Mouse (Mus musculus) G1E (cell line): Measurements from ENCODE around the gene Mybpc3. TPM values are rescaled to one million over a fixed set of nuclear protein-coding genes. Genes with fewer than 3 reads are reported as not detected.

Experiments used
- ATAC-seq: 2 replicates; pipeline ENCODE4 v1.8.0; 2016; ENCODE audit warnings: mild to moderate bottlenecking; ENCODE audit not compliant: insufficient number of reproducible peaks, poor library complexity, low FRiP score, severe bottlenecking; ENCODE audit errors: extremely low read depth
- DNase-seq: peaks from one replicate; pipeline ENCODE4 v3.0.0; 2012; ENCODE audit warnings: low spot score
- H3K27me3 ChIP-seq: 2 replicates; pipeline ENCODE4 v1.6.1; 2012; ENCODE audit warnings: mild to moderate bottlenecking, low read length, inconsistent platforms; ENCODE audit not compliant: insufficient read depth
- H3K36me3 ChIP-seq: replicated peaks from 2 replicates; pipeline ENCODE3; 2012; ENCODE audit warnings: mild to moderate bottlenecking, inconsistent platforms
- H3K4me1 ChIP-seq: 2 replicates; pipeline ENCODE4 v1.6.1; 2012; ENCODE audit warnings: low read depth, low read length, inconsistent platforms, mixed read lengths; ENCODE audit not compliant: insufficient read depth
- H3K4me3 ChIP-seq: 2 replicates; pipeline ENCODE4 v1.5.1; 2012; ENCODE audit warnings: low read depth, mild to moderate bottlenecking, inconsistent platforms, low read length, moderate library complexity, mixed read lengths
- H3K9me3 ChIP-seq: replicated peaks from 2 replicates; pipeline ENCODE4 v1.6.1; 2012; ENCODE audit warnings: inconsistent platforms
- CTCF ChIP-seq: IDR thresholded peaks from 2 replicates; pipeline ENCODE4 v1.5.1; 2012; ENCODE audit warnings: low read depth, low read length, inconsistent platforms, mixed read lengths
- GATA1 ChIP-seq: IDR thresholded peaks from 2 replicates; pipeline ENCODE4 v1.6.1; 2012; ENCODE audit warnings: borderline replicate concordance, low read length, inconsistent platforms, mixed read lengths
- GATA2 ChIP-seq: IDR thresholded peaks from 2 replicates; pipeline ENCODE4 v1.6.1; 2012; ENCODE audit warnings: low read depth, low read length, inconsistent platforms, borderline replicate concordance
- POLR2AphosphoS5 ChIP-seq: IDR thresholded peaks from 2 replicates; pipeline ENCODE4 v1.6.1; 2012; ENCODE audit warnings: low read depth, low read length, inconsistent platforms; ENCODE audit not compliant: insufficient replicate concordance
- TAL1 ChIP-seq: conservative IDR thresholded peaks from 2 replicates; pipeline ENCODE4 v1.6.1; 2012; ENCODE audit warnings: low read depth, low read length, inconsistent platforms, mixed read lengths
- polyA plus RNA-seq: library from polyadenylated mRNA; stranded (reverse); fragments of >175 nt; gene quantifications from 2 replicates; pipeline ENCODE4 v1.2.3, GENCODE M21; 2012
- total RNA-seq, 2 experiments: library from RNA; stranded (forward) in 1 of 2; stranded (reverse) in 1 of 2; fragments of 200-1000 nt in 1 of 2; fragments of >200 nt in 1 of 2; fragmentation: Nextera tagmentation in 1 of 2; gene quantifications; 2 replicates each; pipeline ENCODE4 v1.2.3; 2014 to 2017

Mybpc3 gene
- total and polyA plus RNA-seq, 3 experiments: not detected

- no peak for TF ChIP-seq GATA1
- no peak for TF ChIP-seq TAL1
- no peak for TF ChIP-seq CTCF
- TF ChIP-seq GATA2: no peak
- no peak for TF ChIP-seq POLR2AphosphoS5
- H3K27me3 ChIP-seq: no peaks in the 10 kb centered on the region
- DNase-seq: no peak
- peaks cover 48% of the 10 kb centered on the region for H3K4me1 ChIP-seq
- no peak overlapping the region for H3K4me3 ChIP-seq
- ATAC-seq: no peak
- H3K9me3 ChIP-seq: no peaks in the 10 kb centered on the region
- H3K36me3 ChIP-seq: peaks cover 88% of the 10 kb centered on the region
These were observed 4.1 kb upstream of the Mybpc3 start for GRCm38 (mm10) chr2:91113852-91114251.

GRCm38 (mm10) chr2:91114781-91115577 is 3.0 kb upstream of the Mybpc3 start:
- Histone ChIP-seq H3K9me3 (no peaks in the 10 kb centered on the region), H3K4me3 (no peak overlapping the region), H3K36me3 (peaks cover 76% of the 10 kb centered on the region), H3K4me1 (peaks cover 49% of the 10 kb centered on the region), H3K27me3 (peaks cover 11% of the 10 kb centered on the region)
- peak; percentile 68 for DNase-seq
- ATAC-seq: peak; percentile 52
- TF ChIP-seq CTCF: peak; percentile 84
- TF ChIP-seq TAL1: no peak
- TF ChIP-seq GATA1: no peak
- TF ChIP-seq GATA2: no peak
- TF ChIP-seq POLR2AphosphoS5: no peak

- ATAC-seq (no peak), DNase-seq (no peak)
- H3K4me1 ChIP-seq: peaks cover 47% of the 10 kb centered on the region
- H3K27me3 ChIP-seq: peaks cover 17% of the 10 kb centered on the region
- H3K4me3 ChIP-seq: no peak overlapping the region
- peaks cover 71% of the 10 kb centered on the region for H3K36me3 ChIP-seq
- H3K9me3 ChIP-seq: no peaks in the 10 kb centered on the region
- no peak for TF ChIP-seq POLR2AphosphoS5
- no peak for TF ChIP-seq TAL1
- TF ChIP-seq GATA2: no peak
- TF ChIP-seq CTCF: no peak
- no peak for TF ChIP-seq GATA1
These were observed 2.4 kb upstream of the Mybpc3 start for GRCm38 (mm10) chr2:91115578-91115970.

- DNase-seq (no peak), ATAC-seq (no peak)
- Histone ChIP-seq H3K4me3 (no peak overlapping the region), H3K9me3 (no peaks in the 10 kb centered on the region), H3K4me1 (peaks cover 39% of the 10 kb centered on the region), H3K27me3 (peaks cover 29% of the 10 kb centered on the region), H3K36me3 (peaks cover 58% of the 10 kb centered on the region)
- no peak for TF ChIP-seq GATA2
- no peak for TF ChIP-seq GATA1
- no peak for TF ChIP-seq POLR2AphosphoS5
- no peak for TF ChIP-seq CTCF
- TF ChIP-seq TAL1: no peak
These were observed 1.1 kb upstream of the Mybpc3 start for GRCm38 (mm10) chr2:91116842-91117241.

- no peak for ATAC-seq
These were observed 703 bp downstream of the Mybpc3 start for GRCm38 (mm10) chr2:91118647-91119046.

GRCm38 (mm10) chr2:91119061-91119460 is 1.1 kb downstream of the Mybpc3 start:
- H3K9me3 ChIP-seq: no peaks in the 10 kb centered on the region
- ATAC-seq: no peak
- peaks cover 49% of the 10 kb centered on the region for H3K27me3 ChIP-seq
- H3K36me3 ChIP-seq: peaks cover 36% of the 10 kb centered on the region
- TF ChIP-seq TAL1 (no peak), GATA2 (no peak), POLR2AphosphoS5 (no peak), CTCF (no peak), GATA1 (no peak)
- no peak for DNase-seq
- H3K4me1 ChIP-seq: peaks cover 17% of the 10 kb centered on the region
- H3K4me3 ChIP-seq: no peak overlapping the region

More at GRCm38 (mm10) chr2:91118647-91119046, 703 bp downstream of the Mybpc3 start:
- Histone ChIP-seq H3K9me3 (no peaks in the 10 kb centered on the region), H3K4me1 (peaks cover 21% of the 10 kb centered on the region), H3K36me3 (peaks cover 40% of the 10 kb centered on the region), H3K27me3 (peaks cover 46% of the 10 kb centered on the region), H3K4me3 (no peak overlapping the region)
- TF ChIP-seq TAL1: no peak
- no peak for TF ChIP-seq POLR2AphosphoS5
- TF ChIP-seq GATA2: no peak
- no peak for TF ChIP-seq GATA1
- no peak for TF ChIP-seq CTCF
- no peak for DNase-seq
